Mouse (Mus musculus): Measurements from ENCODE around the gene Pitpnm3.

Gene Pitpnm3

GRCm38 (mm10) chr11:72049171-72049759 lies 86.3 kb downstream of the Pitpnm3 start:
- DNase-seq, result no peak

DNA sequence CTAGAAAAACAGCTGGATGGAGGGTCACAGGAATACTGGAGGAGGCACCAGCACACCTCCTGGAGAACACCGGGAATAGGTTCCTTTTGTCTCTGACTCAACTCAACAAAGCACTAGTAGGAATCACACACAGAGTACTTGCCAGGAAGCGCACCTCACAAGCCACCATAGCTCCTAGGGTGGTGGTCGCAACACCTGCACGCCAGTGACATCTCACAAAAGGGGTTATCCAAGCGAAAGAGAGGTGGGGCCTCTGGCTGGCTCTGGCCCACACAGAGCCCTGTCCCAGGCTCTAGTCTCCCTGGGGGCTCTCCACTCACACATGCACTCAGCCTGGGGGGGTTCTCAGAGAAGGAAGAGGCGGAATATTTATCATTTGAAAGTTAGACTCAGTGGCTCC lies 86.8 kb downstream of the Pitpnm3 start:
- no peak for DNase-seq

DNA sequence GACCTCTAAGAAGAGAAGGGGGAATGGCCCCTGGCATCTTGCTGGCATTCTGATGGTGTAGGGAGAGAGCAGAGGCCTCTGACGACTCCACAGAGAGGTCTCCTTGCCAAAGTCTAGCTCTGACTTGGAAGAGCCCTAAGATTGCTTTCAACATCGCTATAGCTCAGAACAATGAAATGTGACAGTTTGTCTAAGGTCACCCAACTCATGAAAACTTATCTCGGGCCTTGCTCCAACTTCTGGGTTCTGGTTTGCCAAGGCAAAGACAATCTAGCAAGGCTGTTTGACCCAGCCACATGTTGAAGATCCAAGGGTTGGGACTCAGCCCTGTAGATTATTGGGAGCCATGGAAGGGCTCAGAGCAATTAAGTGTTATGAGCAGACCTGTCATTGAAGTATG lies 91.3 kb downstream of the Pitpnm3 start:
- no peak for DNase-seq

DNA sequence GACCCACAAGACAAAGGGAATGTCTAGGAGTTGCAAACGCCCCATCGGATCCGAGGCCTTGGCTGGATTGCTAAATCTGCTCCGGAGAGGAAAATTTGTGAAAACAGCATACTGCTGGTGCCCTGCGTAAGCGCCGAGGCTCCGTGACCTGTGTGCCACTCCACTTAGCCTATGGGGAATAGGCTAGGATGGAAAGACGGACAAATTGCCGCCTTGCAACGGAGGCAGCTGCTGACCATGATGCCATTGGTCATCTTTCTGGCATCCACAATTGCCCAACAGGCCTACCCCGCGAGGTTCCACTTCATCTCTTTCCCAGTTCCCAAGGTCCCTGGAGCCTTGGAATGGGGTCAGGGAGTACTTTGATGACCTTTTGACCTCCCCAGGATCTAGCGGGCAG lies 92.9 kb downstream of the Pitpnm3 start:
- no peak for DNase-seq

DNA sequence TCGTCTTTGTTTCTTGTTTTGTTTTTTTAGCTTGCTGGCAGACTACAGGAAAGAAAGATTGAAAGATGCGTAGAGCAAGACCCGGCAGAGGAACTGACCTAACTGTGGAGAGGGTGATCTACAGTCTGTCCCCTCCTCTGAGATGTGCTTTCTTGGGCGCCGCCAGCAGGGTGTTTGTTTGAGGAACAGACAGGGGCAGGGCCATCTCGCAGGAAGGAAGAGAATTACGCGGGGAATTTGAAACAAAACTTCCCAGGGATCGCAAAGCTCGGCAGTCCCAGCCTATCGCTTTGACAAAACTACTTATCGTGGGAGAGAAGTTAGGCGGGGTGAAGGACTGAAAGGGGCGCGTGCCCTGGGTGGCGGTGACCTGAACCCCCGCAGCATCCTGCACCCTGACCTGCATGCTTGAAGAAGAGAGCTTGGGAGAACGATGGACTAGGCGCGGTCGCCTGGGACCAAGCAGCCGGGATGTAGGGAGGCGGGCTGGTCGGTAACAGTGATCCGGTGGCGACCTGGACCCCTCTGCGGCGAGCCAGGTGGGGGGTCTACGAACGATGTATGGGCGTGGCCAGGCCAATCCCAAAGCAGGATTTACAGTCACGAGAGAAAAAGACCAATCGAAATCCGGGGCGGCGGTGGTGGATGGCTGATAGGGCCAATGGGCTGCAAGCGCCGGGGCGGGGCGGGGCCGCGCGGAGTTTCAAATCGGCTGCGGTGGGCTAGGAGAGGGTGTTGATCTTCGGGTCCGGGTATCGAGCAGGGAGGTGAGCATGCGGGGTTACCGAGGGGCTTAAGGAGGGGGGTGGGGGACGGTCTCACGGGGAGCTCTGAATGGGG lies 93.6 kb downstream of the Pitpnm3 start, which contains the start of gene Pimreg:
Gene Pimreg, plus strand, starts transcription at position 265 of the 840 bp plus-strand sequence.
- DNase-seq, result peak; percentile 94

GRCm38 (mm10) chr11:72041290-72041767 lies 94.2 kb downstream of the Pitpnm3 start:
- DNase-seq, result peak; percentile 22

DNA sequence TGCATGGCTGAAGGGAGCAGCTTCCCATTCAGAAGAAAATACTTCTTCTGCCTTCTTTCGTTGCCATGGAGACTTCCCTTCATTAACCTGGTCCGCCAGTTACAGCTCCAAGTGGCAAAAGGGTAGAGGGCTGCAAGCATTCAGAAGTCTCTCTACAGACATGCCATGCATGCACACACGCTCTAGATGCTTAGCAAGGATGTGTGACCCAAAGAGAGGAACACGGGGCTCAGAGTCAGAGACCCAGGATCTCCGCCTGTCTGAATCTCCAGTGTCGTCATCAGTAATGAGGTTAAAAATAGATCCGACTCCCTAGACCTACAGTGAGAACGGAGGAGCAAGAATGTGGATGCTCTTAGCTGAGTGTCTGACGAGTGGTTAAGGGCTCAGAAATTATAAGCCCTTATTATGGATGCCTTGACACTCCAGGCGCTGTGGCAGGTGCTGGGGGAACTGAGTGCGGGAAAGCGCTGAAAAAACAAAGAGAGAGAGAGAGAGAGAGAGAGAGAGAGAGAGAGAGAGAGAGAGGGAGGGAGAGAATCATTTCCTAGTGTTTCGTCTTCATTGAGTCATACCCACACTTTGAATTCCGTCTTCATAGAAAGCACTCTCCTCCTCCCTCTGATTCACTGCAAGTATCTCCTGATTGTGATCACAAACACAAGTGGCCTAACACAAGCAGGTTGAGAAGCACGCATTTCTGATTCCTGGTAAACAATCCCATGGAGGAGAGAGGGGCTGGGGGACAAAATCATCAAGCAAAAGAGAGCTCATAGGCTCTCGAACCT lies 95.8 kb downstream of the Pitpnm3 start:
- DNase-seq, result no peak

- peak; percentile 75 for DNase-seq
These were observed 97.6 kb downstream of the Pitpnm3 start for GRCm38 (mm10) chr11:72037996-72038395.

- DNase-seq, result no peak
These were observed 98.2 kb downstream of the Pitpnm3 start, which contains the start of gene Aipl1 for GRCm38 (mm10) chr11:72037409-72037808. Aipl1 (minus strand) TSS chr11:72037509.

- no peak for DNase-seq
These were observed 103.0 kb downstream of the Pitpnm3 start for GRCm38 (mm10) chr11:72032589-72032988.

DNA sequence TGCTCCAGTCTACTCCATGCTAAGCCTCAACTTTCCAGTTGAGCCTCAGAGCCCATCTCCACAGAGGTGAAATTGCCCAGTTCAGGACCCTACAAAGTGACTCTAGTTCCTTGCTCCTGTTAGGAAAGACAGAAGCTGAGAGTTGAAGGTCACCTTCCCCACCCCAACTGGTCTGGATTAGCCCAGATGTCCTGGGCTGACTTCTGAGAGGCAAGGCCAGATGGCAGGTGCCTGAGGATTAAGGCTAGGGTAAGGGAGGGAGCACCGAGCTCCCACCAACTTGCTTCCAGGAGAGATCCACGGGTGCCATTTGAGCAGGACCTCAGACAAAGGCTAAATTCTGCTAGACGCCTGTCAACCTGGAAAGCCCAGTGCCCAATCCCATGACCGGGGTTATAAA lies 103.5 kb downstream of the Pitpnm3 start:
- DNase-seq, result no peak

- no peak for DNase-seq
These were observed 104.2 kb downstream of the Pitpnm3 start for GRCm38 (mm10) chr11:72031353-72031752.

DNA sequence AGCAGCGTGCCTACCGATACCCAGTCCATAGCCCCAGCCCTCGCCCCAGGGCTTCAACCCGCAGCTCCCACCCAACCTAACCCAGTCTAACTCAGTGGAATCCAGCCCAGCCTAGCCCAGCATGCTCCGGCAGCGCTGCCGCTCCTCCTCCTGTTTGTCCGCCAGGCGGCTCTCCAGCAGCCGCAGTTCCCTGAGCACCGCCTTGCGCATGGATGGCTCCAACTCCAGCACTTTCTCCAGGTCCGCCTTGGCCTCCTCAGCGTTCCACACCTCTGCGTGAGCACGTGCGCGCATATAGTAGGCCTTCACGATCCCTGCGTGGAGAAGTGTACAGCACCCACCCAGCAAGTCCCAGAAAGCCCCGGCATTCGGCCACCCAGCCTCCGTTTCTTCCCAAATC lies 106.4 kb downstream of the Pitpnm3 start:
- DNase-seq, result no peak

- DNase-seq, result no peak
These were observed 107.7 kb downstream of the Pitpnm3 start for GRCm38 (mm10) chr11:72027836-72028235.

- no peak for DNase-seq
These were observed 109.1 kb downstream of the Pitpnm3 start for GRCm38 (mm10) chr11:72026516-72026915.

GRCm38 (mm10) chr11:72025843-72026242 lies 109.7 kb downstream of the Pitpnm3 start:
- peak; percentile 42 for DNase-seq

DNA sequence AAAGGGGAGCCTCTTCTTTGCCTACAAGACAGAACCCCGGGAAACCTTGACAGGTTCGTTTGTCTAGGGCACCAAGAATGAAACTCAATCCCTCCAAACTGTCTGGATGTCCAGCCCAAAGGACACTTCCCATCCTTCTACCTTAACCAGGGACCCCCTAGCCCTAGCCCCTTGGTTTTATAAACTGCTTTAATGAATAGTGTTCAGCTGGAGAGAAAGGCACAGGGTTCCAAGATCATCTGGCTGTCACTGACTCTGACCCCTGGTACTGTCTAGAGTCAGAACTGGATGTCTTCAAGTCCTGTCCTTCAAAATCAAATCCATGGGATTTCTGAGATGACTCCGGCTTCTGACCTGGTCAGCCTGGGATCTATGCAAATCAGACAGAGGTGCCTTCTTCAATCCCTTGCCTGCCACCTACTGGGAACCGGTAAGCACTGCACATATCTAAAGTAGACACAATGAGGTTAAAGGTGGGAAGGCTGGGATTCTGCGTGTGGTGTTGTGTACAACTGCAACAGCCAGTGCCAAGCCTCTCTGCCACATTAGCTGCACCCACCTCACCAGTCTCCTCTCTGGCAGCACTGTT lies 111.3 kb downstream of the Pitpnm3 start:
- DNase-seq, result peak; percentile 68

DNA sequence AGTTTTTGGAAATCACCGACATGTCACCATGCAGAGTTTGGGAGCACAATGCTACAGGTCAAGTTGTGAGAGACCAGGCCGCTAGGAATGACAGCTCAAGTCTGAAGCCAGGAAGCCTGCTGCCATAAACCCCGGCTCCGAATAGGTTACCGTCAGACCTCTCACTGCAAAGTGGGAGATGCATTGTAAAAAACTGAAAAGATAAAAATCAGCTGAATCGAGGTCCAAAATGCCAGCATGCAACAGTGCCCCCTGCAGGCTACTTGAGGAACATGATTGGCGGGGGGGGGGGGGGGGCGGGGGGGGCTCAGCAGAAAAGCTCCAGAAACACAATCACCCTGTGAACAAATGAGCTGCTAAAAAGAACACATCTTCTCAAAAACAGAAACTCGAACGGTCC lies 112.0 kb downstream of the Pitpnm3 start:
- no peak for DNase-seq

DNA sequence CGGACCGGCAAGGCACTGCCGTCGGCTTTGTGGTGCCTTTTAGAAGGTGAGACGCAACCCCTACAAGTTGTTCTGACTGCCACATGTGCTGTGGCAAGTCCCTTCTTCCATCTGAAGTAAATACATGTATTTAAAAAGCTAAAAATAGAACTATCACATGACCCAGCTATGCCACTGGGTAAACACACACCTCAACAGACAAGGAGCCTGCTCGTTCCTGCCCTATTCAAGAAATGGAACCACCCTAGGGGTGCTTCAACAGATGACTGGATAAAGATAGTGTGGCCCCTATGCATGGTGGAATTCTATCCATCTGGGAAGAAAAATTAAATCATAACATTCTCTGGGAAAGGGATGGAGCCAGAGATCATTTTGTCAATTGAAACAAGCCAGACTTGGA lies 112.8 kb downstream of the Pitpnm3 start:
- DNase-seq, result no peak

GRCm38 (mm10) chr11:72021015-72021414 lies 114.6 kb downstream of the Pitpnm3 start:
- no peak for DNase-seq

DNA sequence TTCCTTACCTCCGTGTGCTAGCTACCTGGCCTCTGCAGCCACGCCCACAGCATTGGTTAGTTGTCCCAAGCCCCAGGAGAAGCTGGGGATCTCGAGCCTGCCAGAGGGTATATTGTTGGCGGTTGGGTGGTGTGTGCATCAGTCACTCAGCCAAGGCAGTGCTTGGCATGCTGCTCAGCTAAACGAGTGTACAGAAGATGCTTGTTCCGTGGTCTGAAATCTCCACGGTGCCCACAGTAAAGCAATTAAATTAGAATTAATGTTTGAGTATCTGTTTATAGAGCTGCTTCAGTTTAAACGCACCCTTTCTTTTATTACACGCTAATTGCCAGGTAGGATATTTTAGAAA lies 118.4 kb downstream of the Pitpnm3 start:
- no peak for DNase-seq

DNA sequence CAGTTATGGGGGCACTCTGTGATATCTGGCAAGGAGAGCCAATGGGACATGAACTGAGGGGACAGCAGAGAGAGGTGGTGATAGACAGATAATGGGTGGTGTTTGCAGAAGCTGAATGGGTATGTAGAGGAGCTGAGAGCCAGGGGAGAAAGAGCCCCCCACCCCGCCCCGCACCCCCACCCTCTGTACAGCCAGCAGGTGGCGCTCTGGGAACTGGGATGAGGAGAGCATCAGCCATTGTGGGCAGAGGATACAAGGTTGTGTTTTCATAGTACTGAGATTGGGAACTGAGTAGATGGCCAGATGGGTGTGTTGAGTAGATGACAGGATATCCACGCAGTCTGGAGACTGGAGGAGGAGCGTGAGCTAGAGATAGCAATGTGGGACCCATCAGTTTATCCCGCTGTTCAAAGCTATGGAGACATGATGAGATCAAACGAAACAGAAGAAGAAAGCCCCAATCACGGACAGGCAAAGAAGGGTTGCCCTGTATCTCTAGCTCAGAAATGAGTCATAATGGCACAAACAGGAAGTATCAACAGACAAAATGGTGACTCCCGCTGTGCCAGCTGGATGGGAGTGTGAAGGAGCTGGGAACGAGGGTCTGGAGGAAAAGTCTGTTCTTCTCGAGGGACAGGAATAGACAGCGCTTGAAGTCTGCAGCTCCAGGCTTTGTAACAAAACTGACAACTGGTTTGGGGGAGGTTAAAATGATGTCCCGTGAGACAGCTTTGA lies 118.9 kb downstream of the Pitpnm3 start:
- no peak for DNase-seq

Data from thymus, postnatal 14 days (tissue).